22 mouse cellular contexts compared by ENCODE assay signal in genomic region chr1:170048434-170048833, GRCm38 (mm10).
A peak's percentile ranks its signal among the peaks of the same experiment; 100 is the strongest.
DNase-seq lines count a peak whose midpoint lies in the region; TF ChIP-seq lines count a peak whose summit lies in the region.
"Had no signal": no experiment of that assay in that cellular context is flagged by ENCODE, and none has a peak within 500 bp of the region (broad histone marks: within the 10 kb centered on the region; RNA-seq: fewer than 3 reads in every experiment).

No protein-coding gene starts in this region.

- peak; percentile 75 for DNase-seq in gastrocnemius, adult 2 months
- no peak for DNase-seq in gastrocnemius, postnatal 10 days
- DNase-seq in adipocyte (ENCODE audit: low spot score) = peak; percentile 52
- DNase-seq in gastrocnemius, postnatal 25 days = peak; percentile 59
- peak; percentile 84 for DNase-seq in skeletal muscle tissue, adult 2 months (ENCODE audit: low read depth, low spot score)
- no peak for DNase-seq in lung, postnatal 36 days
- DNase-seq in left cerebral cortex, postnatal 4 days = no peak
- DNase-seq: adrenal gland, adult 8-10 months; adrenal gland, postnatal 25 days; B cell, adult 2 months; cerebellum, adult 11-12 months; cerebellum, adult 8-10 months; cerebellum, postnatal 10 days; cerebellum, postnatal 36 days; embryo, embryonic 11 days had no signal

- no peak for TF ChIP-seq CTCF in gastrocnemius, adult 2 months (IDR thresholded peaks at IDR 0.05)

- peak overlapping the region; percentile 40 for H3K27ac ChIP-seq in gastrocnemius, adult 2 months
- H3K27ac ChIP-seq: embryonic facial prominence, embryonic 10.5 days; embryonic facial prominence, embryonic 13.5 days; forebrain, embryonic 12.5 days; forebrain, embryonic 15.5 days; hindbrain, embryonic 10.5 days; hindbrain, embryonic 13.5 days had no signal

- intact Hi-C loops in gastrocnemius, adult 2 months (cut with DNase I) = loop anchor here (10.0 kb wide), 1 partner anchor 86 kb away; no protein-coding TSS in a partner anchor
- intact Hi-C loops in left cerebral cortex, postnatal 4 days (cut with DNase I) = no loop called here

- no peak overlapping the region for H3K4me3 ChIP-seq in gastrocnemius, adult 2 months
- H3K4me3 ChIP-seq: embryonic facial prominence, embryonic 10.5 days; embryonic facial prominence, embryonic 13.5 days; erythroblast, embryonic 14.5 days; forebrain, embryonic 12.5 days; forebrain, embryonic 15.5 days; hindbrain, embryonic 10.5 days; hindbrain, embryonic 13.5 days had no signal

Comparison
In these comparisons a context has a peak if more than half of its experiments do, and no peak if none do; other contexts are left out.
1. DNase-seq: peak in gastrocnemius, adult 2 months (single experiment), adipocyte (single experiment), gastrocnemius, postnatal 25 days (single experiment) and skeletal muscle tissue, adult 2 months (single experiment); none in gastrocnemius, postnatal 10 days (single experiment), lung, postnatal 36 days (single experiment) and left cerebral cortex, postnatal 4 days (single experiment).